Comparison of ENCODE assay signal across 26 mouse cellular contexts in the genomic region with DNA sequence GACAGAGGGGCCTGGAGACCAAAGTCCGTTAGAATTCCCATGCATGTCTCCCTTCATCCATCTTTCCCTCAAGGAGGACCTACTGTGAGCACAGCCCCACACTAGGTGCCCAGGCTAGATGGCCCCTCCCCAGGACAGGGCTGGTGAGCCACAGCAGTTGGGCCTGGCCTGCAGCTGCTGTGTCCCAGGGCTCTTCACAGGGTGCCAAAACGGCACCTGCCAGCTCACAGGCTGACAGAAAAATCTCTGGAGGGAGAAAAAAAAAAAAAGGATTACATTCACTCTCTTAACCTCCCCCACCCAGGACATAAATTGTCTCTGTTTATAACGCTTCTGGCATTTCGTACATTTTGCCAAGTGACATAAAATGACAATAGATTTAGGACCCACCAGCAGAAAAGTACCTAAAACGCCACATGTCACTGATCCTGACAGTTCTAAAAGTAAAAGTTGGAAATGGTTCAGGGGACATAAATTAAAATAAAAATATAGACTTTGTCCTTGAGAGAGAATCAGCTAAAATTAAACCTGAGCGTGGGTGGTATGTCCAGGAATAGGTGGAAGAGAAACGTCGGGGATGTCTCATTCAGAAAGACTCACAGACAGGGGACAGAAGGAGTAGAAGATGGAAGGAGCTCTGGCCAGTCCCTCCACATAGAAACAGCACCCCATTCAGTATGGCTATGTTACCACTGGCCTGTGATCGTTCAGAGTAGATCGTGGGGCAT.
DNase-seq lines count a peak whose midpoint lies in the region; ATAC-seq and TF ChIP-seq lines count a peak whose summit lies in the region.
"Had no signal": no experiment of that assay in that cellular context is flagged by ENCODE, and none has a peak within 500 bp of the region (broad histone marks: within the 10 kb centered on the region; RNA-seq: fewer than 3 reads in every experiment).

No protein-coding gene starts in this region.

- DNase-seq in gastrocnemius, postnatal 25 days: peak; percentile 16
- no peak for DNase-seq in gastrocnemius, adult 8-10 months (ENCODE audit: low spot score in 2 of 2)
- no peak for DNase-seq in midbrain, embryonic 10.5 days (ENCODE audit: low spot score)
- DNase-seq in brain, embryonic 14.5 days (ENCODE audit: low read depth): peak; percentile 73
- DNase-seq in forebrain, embryonic 14.5 days (ENCODE audit: low spot score): peak; percentile 54
- DNase-seq in lung, adult 2 months: no peak
- DNase-seq in urinary bladder, postnatal 36 days (ENCODE audit: low spot score in 2 of 2): no peak
- DNase-seq: adrenal gland, postnatal 25 days; B cell, adult 2 months; cerebellum, adult 8-10 months; cerebellum, postnatal 25 days; gastrocnemius, postnatal 36 days; heart, adult 18-20 months; heart, postnatal 36 days; kidney, adult 2 months; kidney, postnatal 10 days; layer of hippocampus, postnatal 36 days; lung, postnatal 36 days had no signal

- H3K4me3 ChIP-seq in midbrain, embryonic 16.5 days (ENCODE audit: low read depth, low read length): no peak overlapping the region
- H3K4me3 ChIP-seq in midbrain, embryonic 10.5 days: no peak overlapping the region
- no peak overlapping the region for H3K4me3 ChIP-seq in forebrain, embryonic 14.5 days (ENCODE audit: low read depth, low read length)
- H3K4me3 ChIP-seq in lung, adult 2 months (replicated peaks; ENCODE audit: extremely low read depth, low read depth, low read length): no peak overlapping the region
- H3K4me3 ChIP-seq: hindbrain, embryonic 12.5 days; intestine, embryonic 15.5 days; limb, embryonic 12.5 days; midbrain, embryonic 12.5 days had no signal

- no peak overlapping the region for H3K4me2 ChIP-seq in midbrain, embryonic 16.5 days (ENCODE audit: low read length)
- no peak overlapping the region for H3K4me2 ChIP-seq in forebrain, embryonic 14.5 days (ENCODE audit: low read length)
- H3K4me2 ChIP-seq: heart, embryonic 11.5 days; hindbrain, embryonic 12.5 days; intestine, embryonic 15.5 days; limb, embryonic 12.5 days; liver, embryonic 11.5 days; midbrain, embryonic 12.5 days had no signal

- 58% methylated on average over 10 of the region's 10 CpGs for WGBS in midbrain, embryonic 16.5 days
- WGBS in midbrain, embryonic 10.5 days: 77% methylated on average over 10 of the region's 10 CpGs
- WGBS in forebrain, embryonic 14.5 days: 53% methylated on average over 10 of the region's 10 CpGs
- WGBS in lung, adult 2 months: 58% methylated on average over 10 of the region's 10 CpGs

- H3K36me3 ChIP-seq in midbrain, embryonic 16.5 days (ENCODE audit: control insufficient read depth, insufficient read depth, low read length): no peaks in the 10 kb centered on the region
- H3K36me3 ChIP-seq in midbrain, embryonic 10.5 days: no peaks in the 10 kb centered on the region
- no peaks in the 10 kb centered on the region for H3K36me3 ChIP-seq in forebrain, embryonic 14.5 days (ENCODE audit: control insufficient read depth, insufficient read depth, low read length)
- H3K36me3 ChIP-seq: hindbrain, embryonic 12.5 days; intestine, embryonic 15.5 days; limb, embryonic 12.5 days; midbrain, embryonic 12.5 days had no signal

- peaks cover 15% of the 10 kb centered on the region for H3K4me1 ChIP-seq in midbrain, embryonic 16.5 days (ENCODE audit: control insufficient read depth, insufficient read depth, low read length)
- peaks cover 31% of the 10 kb centered on the region for H3K4me1 ChIP-seq in midbrain, embryonic 10.5 days
- peaks cover 44% of the 10 kb centered on the region for H3K4me1 ChIP-seq in forebrain, embryonic 14.5 days (ENCODE audit: control insufficient read depth, insufficient read depth, low read length)
- no peaks in the 10 kb centered on the region for H3K4me1 ChIP-seq in lung, adult 2 months (ENCODE audit: control insufficient read depth, insufficient read depth, low read length)

- no peaks in the 10 kb centered on the region for H3K27me3 ChIP-seq in midbrain, embryonic 16.5 days (ENCODE audit: control insufficient read depth, insufficient read depth, low read depth, low read length)
- H3K27me3 ChIP-seq in midbrain, embryonic 10.5 days (ENCODE audit: low read depth, poor library complexity, severe bottlenecking): no peaks in the 10 kb centered on the region; the same call in 1 of the 2 replicates
- no peaks in the 10 kb centered on the region for H3K27me3 ChIP-seq in forebrain, embryonic 14.5 days (replicated peaks; ENCODE audit: control insufficient read depth, insufficient read depth, low read length)
- H3K27me3 ChIP-seq: hindbrain, embryonic 12.5 days; intestine, embryonic 15.5 days; midbrain, embryonic 12.5 days had no signal

- H3K9ac ChIP-seq in midbrain, embryonic 16.5 days (ENCODE audit: low read depth, low read length): no peak overlapping the region
- H3K9ac ChIP-seq in forebrain, embryonic 14.5 days (ENCODE audit: low read length): no peak overlapping the region
- H3K9ac ChIP-seq: hindbrain, embryonic 12.5 days; intestine, embryonic 15.5 days; limb, embryonic 12.5 days; midbrain, embryonic 12.5 days had no signal

- no peak for TF ChIP-seq POLR2A in brain, embryonic 14.5 days (IDR thresholded peaks at IDR 0.05; ENCODE audit: borderline replicate concordance, extremely low read depth, insufficient read depth, insufficient read length, poor library complexity, severe bottlenecking)
- TF ChIP-seq POLR2A in lung, adult 2 months (IDR thresholded peaks at IDR 0.05; ENCODE audit: borderline replicate concordance, extremely low read depth, low read depth, low read length): no peak

- peak overlapping the region; percentile 29; the same call in 1 of the 2 replicates for H3K27ac ChIP-seq in midbrain, embryonic 16.5 days (ENCODE audit: low read length)
- H3K27ac ChIP-seq in midbrain, embryonic 10.5 days (replicated peaks): no peak overlapping the region
- H3K27ac ChIP-seq in forebrain, embryonic 14.5 days (ENCODE audit: low read depth, low read length): peak overlapping the region; percentile 88; the same call in 1 of the 2 replicates
- H3K27ac ChIP-seq: hindbrain, postnatal 0 days; intestine, embryonic 15.5 days; limb, embryonic 12.5 days had no signal

- no peaks in the 10 kb centered on the region for H3K9me3 ChIP-seq in midbrain, embryonic 16.5 days (replicated peaks; ENCODE audit: control insufficient read depth, low read length, poor library complexity, severe bottlenecking)
- H3K9me3 ChIP-seq in midbrain, embryonic 10.5 days (replicated peaks): no peaks in the 10 kb centered on the region
- no peaks in the 10 kb centered on the region for H3K9me3 ChIP-seq in forebrain, embryonic 14.5 days (replicated peaks; ENCODE audit: control insufficient read depth, low read length)
- H3K9me3 ChIP-seq: hindbrain, embryonic 12.5 days; intestine, embryonic 15.5 days; limb, embryonic 12.5 days; midbrain, embryonic 12.5 days had no signal

- no peak for ATAC-seq in midbrain, embryonic 16.5 days
- ATAC-seq in forebrain, embryonic 14.5 days: no peak
- ATAC-seq: hindbrain, postnatal 0 days; intestine, embryonic 15.5 days had no signal

- no peak for TF ChIP-seq CTCF in brain, embryonic 14.5 days (IDR thresholded peaks at IDR 0.05; ENCODE audit: borderline replicate concordance, extremely low read depth, insufficient read depth, insufficient read length)
- no peak for TF ChIP-seq CTCF in lung, adult 2 months (IDR thresholded peaks at IDR 0.05; ENCODE audit: insufficient read depth, low read length)

Comparison
In these comparisons a context has a peak if more than half of its experiments do, and no peak if none do; other contexts are left out.
1. DNase-seq: peak in gastrocnemius, postnatal 25 days (single experiment), brain, embryonic 14.5 days (single experiment) and forebrain, embryonic 14.5 days (single experiment); none in gastrocnemius, adult 8-10 months (0 of 2), midbrain, embryonic 10.5 days (single experiment), lung, adult 2 months (single experiment) and urinary bladder, postnatal 36 days (0 of 2).